Mouse (Mus musculus) T-cell, adult 2 months (primary cell): ENCODE data around the gene Dcn.

Experiments
- DNase-seq: peaks from one replicate; pipeline ENCODE4 v3.0.0; 2022; ENCODE audit warnings: low spot score

Gene Dcn

DNA sequence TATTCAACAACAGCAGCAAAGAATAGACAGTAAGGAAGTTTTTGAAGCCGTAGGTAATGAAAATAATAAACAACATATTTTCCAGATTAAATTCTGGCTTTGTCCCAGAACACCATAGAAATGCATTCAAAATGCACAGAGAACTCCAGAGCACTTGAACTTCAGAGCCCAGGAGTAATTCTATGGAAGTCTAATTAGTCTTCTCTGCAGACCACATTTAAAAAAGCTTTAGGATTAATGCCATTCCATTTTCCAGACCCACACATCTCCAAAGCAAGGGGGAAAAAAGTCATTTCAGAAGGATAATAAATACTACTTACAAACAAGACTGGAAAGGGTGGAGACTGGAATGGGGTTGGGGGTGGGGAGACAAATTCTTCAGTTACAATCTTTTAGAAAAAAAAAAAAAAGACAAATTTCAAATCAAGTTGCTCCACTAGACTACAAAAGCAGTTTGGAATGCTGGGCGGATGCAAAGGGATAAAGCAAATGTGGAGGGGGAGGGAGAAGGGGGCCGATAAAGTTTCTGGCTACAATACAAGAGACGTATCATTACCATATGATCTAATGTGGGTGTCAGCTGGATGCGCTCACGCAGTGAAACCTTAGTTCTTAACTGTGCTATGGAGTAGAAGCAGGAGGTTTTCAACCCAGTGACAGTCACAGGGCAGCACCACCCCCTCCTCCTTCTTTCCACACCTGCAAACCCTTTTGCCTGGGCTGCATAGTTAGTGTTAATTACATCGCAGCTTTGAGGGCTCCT is at the start of gene Dcn:
Gene Dcn (plus strand): TSS at position 606 of the 763 bp plus-strand sequence.
- DNase-seq: no peak

DNA sequence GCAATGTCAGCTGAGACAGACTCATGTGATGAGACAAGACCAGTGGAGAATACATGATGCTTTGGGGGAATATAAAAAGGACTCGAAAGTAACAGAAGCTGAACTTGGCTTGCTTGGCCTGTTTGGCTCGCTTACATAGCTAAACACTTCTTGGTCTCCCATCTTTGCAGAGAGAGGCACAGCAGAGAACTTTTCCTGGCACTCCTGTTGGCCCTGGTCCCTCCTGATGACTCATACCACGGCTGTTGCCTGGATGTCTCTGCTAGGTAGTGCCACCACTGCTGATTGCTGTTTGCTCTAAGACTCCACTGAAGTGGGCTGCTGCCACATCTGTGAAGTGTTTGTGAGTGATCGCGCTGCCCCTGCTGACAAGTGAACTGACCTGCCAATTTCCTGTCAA is 42.7 kb upstream of the Dcn start:
- DNase-seq: no peak

DNA sequence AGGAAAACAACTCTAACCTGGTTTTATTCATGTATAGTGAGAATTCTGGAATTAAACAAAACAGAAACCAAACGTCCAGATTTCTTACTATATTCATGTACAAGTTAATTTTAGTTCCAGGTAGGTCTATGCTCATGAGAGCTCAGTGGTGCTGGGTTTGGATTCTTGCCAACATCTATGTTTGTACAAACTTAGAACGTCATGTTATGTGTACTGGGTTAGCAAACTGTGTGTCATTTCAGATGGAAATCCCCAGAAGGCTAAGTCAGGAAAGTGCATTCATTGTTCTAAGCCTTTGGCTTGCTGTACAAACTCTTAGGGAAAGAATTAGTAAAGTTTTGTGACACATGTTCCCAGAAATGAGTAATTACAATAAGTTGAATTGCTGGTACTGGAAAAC is 37.1 kb upstream of the Dcn start:
- DNase-seq: no peak

DNA sequence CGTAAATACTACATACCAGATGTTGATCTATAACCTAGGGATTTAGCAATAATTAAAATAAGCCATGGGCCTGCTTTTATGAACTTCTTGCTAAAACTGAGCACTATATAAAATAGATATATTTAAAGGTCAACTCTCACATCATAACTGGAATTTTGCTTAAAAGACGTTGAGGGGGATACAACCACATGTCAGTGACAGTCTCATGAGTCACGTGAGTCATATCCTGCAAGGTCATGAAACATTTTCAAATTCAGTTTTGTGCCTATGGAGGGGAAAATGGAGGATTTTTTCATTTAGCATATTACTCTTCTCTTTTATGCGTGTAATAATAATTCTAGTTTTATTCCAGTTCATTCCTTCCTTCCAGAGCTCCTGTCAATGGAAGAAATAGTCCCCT is 32.9 kb upstream of the Dcn start:
- no peak for DNase-seq

DNA sequence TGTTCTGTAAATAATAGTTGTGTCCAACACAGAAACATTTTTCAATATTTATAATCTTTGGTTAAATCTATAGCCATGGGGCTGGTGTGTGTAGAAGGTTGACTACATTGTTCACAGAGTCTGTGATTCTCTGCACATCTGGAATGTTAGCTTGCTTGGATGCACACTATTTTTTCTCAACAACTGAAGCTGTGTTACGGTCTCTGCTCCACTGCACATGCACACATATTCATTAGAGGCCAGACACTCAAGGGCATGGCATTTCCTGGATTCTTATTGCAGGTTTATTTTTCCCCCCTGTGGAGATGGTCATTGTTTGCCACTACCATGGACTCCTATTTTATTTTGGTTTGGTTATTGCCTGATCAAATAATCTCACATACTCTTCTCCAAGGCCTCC is 26.5 kb upstream of the Dcn start:
- no peak for DNase-seq

DNA sequence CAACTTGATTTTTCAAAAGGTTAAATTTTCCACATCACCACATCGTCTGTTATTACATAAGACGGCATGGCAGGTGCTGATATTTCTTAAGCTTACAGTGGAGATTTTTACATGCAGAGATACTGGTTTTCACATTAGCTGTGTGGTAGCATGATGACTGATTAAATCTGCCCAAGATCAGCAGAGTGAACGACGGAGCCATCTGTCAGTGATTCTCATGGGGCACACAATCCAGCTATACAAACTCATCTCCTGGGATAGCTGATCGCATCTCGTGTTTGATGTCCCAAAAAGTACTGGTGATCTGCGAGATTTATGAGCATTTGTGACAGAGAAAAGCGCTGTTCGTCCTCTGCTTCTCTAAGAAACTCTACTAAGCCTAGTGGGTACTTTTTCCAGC is 25.9 kb upstream of the Dcn start:
- DNase-seq: no peak

DNA sequence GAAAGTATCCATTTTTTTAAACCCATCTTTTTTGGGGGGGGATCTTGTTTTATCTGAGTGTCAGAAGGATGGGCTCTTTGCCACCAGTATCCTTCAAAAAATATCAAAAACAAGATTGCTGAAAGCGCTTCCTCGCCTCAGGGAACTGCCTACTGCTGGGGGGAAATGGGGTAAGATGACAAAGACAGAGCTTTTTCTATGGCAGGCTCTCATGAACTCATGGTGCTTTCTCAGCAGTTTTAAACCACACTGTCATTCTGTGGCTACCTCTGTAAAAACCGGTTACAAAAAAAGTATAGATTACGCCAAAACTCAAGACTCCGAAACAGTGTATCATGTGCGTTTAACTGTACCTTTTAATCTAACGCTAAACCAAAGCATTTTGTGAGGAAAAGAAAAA is 22.4 kb upstream of the Dcn start:
- no peak for DNase-seq

DNA sequence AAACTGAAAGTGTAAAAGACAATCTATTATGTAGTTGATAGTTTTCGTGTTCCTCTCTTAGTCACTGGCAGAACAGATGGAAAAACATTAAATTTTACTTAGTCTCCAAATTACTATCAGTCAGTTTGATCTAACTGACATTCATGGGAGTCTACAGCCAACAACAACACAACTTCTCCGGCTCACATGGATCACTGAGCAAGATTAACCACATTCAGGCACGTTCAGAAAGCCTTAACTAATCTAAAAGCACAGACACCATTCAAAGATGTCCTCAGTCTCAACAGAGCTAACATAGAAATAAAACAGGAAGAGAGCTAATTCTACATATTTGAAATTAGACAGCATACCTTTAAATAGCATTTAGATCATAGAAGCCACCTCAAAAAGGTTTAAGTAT is 12.6 kb upstream of the Dcn start:
- DNase-seq: no peak

DNA sequence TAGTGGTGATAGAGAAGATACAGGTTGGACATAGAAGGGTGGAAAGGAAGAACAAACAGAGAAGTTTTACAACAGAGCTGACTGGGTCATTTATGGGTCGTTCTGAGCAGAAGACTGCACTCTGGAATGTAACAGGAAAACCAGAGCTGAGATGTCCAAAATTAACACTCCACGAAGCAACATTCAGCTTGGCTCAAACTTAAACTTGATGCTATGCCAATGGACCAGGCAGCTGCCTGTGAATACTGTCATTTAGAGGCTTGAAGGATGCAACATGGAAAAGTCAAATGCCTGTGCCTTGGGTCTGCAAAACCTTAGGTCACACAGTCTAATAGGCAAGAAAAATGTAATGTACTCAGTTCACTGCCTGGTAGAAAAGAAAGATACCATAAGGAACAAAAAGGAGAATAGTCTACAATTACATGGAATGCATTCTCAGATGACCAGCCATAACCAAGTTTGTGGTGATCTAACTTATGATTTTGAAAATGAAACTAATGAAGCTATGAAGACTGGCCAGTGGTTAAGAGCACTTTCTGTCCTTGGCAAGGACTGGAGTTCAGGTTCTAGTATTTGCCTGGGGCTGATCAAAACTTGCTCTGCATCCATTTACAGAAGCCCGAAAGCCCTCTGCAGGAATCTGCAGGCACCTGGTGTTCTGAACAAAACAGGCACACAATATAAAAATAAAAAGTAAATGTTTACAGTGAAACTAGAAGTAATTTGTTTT is 9.8 kb upstream of the Dcn start:
- no peak for DNase-seq

DNA sequence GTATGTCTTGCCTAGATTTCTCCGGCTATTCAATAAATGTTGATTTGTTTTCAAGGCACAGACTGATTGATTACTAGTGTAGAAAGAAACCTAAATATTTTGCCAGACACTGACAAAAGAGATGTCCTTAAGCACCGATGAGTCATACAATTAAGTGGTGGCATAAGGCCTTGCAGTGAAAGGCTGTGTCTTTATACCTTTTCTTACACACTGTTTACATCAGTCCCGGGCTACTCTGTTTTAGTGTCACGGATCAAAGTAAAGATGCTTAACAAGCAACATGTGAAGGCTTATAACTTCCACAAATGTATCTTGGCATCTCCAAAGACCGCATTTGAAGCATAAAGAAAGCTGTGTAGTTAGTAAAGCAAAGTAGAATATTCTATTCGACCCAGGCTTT is 3.9 kb upstream of the Dcn start:
- DNase-seq: no peak

DNA sequence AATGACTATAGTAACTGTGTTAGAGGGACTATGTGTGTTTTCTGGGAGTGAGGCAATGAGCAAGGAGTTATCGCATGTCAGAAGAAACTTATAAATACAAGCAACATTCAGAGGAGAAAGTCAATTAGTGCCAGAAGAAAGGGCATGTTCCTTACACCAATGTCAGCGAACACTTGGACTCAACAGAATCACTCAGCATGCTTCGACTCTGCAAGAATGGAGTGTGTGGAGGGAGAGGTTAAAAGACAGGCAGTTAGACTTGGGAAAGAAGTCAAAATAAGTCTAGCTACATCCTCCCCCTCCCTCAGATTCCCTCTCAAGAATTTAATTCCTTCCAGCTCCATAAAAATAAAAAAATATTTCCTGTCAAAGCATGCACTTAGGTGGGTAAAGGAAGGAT is 1.1 kb upstream of the Dcn start:
- no peak for DNase-seq

DNA sequence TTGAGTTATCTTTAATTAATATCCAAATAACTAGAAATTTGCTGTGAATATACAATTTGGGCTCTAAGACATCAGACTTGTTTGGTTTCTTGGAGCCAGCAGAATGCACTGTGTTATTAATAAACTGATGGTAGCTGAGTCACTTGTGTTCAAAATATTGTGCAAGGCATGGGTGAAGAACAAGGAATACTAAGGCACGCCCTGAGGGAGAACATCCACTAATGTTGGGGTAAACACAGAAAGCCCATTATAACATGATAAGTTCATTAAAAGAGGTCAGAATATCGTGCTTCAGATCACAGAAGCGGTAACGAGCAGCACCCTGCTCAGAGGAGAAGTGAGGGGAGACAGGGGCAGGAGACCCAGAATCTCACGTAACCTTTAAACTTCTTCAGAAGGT is 2.7 kb downstream of the Dcn start:
- no peak for DNase-seq

DNA sequence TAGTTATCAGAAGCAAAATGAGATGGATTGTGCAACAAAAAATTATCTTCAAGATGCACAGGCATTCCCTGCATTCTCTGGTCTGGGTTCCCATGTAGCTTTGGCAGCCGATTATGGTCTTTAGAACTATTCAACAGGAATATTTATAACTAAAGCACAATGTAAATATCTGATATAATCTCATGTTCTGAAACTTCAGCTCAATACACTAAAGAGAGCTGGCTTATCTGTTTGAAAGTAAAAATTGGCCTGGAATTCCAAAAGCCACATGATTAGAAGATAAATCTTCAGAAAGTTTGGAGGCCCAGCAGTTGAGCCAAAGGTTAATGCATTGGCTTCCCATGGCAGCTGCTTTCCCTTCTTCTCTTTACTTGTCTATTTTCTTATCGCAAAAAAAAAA is 4.6 kb downstream of the Dcn start:
- no peak for DNase-seq

DNA sequence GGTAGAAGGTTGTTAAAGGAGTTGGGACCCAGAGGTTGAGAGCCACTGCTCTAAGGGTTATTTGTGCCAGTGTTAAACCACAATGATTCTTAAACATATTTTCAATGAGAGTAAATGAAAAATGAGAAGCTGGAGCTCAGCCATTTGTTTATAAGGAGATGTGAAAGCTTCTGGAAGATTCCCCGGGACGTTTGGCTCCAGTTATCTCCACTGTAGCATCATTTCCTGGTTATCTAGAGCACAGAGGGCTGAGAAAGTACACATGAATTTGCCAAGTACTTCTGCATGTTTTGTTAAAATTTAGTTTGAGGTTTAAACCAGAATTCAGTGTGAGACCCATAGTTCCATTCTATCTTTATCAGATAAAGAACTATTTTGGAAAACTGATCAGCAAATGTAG is 5.7 kb downstream of the Dcn start:
- DNase-seq: no peak

DNA sequence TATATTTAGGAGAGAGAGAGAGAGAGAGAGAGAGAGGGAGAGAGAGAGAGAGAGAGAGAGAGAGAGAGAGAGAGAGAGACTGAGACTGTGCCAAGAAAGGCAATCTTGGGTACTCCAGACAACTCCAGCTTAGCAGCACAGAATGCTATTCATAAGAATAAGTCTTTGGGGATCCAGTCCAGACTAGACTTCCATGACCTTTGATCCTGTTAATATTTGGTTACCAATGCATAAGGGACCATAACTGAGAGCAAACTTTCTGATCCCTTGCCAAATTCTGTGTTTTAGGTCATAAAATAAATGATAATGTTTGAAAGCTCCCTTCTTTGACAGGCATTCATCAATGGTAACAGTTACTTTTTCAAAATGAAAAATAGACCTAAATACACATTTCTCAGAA is 6.7 kb downstream of the Dcn start:
- no peak for DNase-seq

DNA sequence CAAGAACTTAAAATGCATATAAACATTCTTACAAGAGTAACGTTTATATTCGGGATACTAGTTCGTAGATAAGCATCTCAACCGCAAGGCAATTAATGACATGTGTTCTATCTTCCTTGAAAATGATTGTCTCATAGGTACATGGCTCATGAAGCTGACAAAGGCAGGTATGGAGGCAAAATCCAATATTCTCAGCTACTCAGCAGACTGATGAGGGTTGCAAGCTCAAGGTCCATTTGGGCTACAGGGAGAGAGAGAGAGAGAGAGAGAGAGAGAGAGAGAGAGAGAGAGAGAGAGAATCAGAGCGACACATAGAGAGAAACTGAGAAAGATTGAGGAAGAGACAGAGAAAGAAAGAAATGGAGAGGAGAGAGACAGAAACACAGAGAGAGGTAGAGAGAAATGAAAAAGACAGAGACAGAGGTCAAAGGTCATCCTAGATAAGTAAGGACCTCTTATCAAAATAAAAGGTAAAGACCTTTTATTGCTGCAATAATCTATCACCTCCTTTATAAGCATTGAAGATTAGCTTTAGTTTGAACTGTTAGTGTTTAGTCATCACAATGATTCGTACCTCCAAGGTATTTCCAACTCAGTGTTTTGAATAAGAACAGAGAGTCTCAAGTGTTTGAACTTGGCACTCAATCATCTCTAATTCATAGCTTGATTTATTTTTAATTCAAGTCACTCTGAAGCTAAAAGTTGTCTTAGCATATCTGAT is 8.0 kb downstream of the Dcn start:
- DNase-seq: no peak

DNA sequence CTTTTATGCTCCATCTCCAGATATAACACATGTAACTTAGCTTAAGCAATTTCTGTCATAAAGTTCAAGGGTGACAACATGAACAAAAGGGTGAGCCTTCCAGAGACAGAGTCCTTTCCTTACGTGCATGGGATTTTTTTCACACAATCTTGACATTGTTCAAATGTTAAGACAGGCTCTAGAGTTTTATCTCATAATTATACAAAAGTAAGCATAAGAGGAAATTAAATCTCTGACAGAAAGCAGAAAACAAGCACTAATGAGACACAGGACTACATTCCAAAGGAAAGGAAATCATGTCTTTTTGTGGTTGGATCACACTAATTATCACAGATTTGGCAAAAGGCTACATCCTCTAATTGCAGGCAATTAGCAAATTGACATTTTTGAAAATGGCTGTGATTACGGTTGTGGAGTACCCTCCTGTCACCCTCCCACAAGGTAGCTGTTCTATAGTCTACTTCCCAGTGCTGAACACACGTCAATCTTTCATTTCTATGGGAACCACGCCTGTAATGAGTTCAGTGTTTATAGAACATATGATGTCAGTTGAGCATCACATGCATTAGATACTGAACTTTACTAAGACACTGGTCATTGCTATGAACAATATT is 13.1 kb downstream of the Dcn start:
- no peak for DNase-seq

DNA sequence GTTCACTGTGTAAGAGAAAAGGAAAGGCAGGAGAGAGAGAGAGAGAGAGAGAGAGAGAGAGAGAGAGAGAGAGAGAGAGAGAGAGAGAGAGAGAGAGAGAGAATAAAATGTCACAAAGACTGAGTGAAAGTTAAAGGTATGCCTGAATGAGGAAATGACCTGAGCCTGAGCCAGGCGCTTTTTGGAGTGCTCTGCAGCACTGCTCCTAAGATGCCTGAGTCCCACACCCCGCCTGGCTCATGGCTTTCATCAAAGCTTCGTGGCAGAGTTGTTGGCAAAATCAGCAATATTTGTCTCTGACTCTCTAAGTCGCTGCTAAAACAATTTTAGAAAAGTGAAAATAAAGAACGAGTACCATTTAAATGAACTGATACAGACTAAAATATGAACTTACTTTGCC is 18.2 kb downstream of the Dcn start:
- DNase-seq: no peak

DNA sequence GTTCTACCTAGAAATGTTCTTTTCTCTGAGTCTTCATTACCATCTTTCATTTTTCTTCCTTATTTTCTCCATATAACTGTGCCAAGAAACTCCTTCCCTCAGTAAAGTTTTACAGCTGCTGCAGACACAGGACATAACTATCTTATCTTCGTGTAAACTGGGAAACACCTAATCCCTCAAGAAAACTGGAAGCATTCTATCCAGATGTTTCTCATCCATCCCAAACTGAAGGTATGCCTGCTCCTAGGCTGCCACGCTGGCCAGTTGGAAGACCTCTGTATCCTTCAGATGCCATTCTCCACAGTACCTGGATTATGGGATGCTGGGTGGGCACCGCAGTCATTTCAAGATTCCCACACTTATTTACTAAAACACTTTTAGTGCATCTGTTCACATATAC is 44.0 kb downstream of the Dcn start:
- DNase-seq: no peak

DNA sequence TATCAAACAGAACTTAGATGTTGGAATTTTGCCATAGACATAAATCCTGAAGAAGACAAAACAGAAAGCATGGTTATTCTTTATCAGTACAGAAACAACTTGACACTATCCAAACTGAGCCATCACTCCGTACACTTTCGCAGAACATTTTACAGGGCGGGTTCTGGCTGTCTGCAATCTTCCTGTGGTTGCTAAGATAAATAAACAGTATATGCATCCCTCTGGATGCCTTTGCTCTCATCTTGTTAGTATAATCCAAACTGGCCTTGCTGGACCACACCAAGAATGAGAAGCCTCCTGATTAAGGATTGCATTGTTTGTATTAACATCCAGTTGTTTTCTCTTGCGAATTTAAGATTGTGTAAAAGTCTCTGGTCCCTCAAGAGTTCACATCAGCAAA is 56.3 kb downstream of the Dcn start:
- DNase-seq: no peak

DNA sequence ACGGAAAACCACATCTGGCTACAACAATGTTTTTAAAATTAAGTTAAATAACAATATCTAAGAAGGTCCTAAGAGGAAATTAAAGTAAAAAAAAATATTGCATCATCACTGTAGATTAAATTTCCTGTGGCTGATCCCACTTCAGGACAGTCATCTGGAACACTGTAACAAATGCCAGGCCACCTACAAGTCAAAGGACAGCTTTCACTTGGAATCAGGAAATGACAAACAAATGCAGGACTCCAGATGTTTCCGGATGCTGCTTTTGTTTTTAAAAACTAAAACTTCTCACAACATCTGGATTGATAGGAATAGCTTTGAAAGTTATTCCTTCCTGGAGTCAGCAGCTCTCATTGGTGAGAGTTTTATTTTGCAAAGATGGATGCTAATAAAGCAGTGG is 57.5 kb downstream of the Dcn start:
- DNase-seq: no peak

DNA sequence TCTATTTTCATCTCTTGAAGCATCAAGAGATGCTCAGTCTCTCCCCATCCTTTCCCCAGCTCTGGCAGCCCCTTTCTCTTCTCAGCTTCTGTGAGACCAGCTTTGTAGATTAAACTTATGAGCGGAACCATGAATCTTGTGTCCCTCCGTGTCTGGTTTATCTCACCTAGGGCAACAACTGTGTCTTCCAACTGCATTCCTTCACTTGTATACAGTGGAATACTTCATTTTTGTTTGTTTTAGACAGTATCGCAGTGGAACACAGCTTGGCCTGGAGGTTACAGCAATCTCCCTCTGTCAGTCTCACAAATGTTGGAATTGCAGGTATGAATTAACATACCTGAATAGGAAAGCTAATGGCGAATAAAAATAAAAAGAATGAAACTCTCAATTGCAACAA is 58.8 kb downstream of the Dcn start:
- DNase-seq: no peak

DNA sequence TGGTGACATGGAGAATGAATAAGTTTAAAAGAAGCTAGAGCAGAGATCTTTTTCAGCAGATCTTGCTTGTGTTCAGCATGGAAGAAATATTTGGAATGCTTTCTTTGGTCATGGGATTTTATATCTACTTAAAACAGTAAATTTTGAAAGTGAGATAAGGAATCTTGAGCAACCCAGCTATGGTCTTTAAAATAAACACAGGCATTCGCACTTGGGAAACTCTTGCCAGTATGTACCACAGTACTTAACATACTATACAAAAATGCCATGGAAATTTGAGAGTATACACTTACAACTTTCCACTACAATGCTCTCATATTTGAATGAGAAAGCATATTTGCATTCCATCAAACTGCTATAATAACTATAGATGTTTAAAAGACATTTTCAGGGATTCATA is 68.3 kb downstream of the Dcn start:
- DNase-seq: no peak
